Mouse (Mus musculus) liver, embryonic 14.5 days (tissue): ENCODE measurements around the gene Crxos. TPM values are rescaled to one million over a fixed set of nuclear protein-coding genes. Genes with fewer than 3 reads are reported as not detected.

Source experiments
- ATAC-seq: fragments of 200-750 bp; cut with Nextera tagmentation; 2 replicates; pipeline ENCODE4 v1.8.0; 2017; ENCODE audit warnings: moderate number of reproducible peaks, mild to moderate bottlenecking, moderate library complexity; ENCODE audit not compliant: insufficient read depth
- DNase-seq, 3 experiments: peaks; one replicate each; pipeline ENCODE4 v3.0.0-alpha.2; 2012 to 2013; ENCODE audit warnings: low read depth in 3 of 3, low spot score in 3 of 3
- H3K27ac ChIP-seq: fragments of 300-500 bp; sonication (generic); 2 replicates; pipeline ENCODE4 v1.5.1; 2014; ENCODE audit warnings: moderate library complexity, mild to moderate bottlenecking, control low read depth, inconsistent platforms
- H3K27me3 ChIP-seq: fragments of 300-500 bp; sonication (generic); 2 replicates; pipeline ENCODE4 v1.6.1; 2014; ENCODE audit warnings: mild to moderate bottlenecking, low read length, moderate library complexity; ENCODE audit not compliant: control insufficient read depth, insufficient read depth
- H3K36me3 ChIP-seq: fragments of 300-500 bp; sonication (generic); replicated peaks from 2 replicates; pipeline ENCODE4 v1.6.1; 2014; ENCODE audit warnings: low read depth; ENCODE audit not compliant: control insufficient read depth, insufficient read depth
- H3K4me1 ChIP-seq, 2 experiments: fragments of 200-500 bp in 1 of 2; fragments of 300-500 bp in 1 of 2; sonication (generic) in 1 of 2; replicated peaks; 2 replicates each; pipeline ENCODE4 v1.6.1; 2012 to 2014; ENCODE audit warnings: antibody characterized with exemption in 1 of 2, inconsistent platforms in 1 of 2, low read length in 1 of 2; ENCODE audit not compliant: control insufficient read depth in 2 of 2, insufficient read depth in 2 of 2
- H3K4me2 ChIP-seq: fragments of 300-500 bp; sonication (generic); 2 replicates; pipeline ENCODE4 v1.6.1; 2014; ENCODE audit warnings: low read depth, mild to moderate bottlenecking, control low read depth, moderate library complexity
- H3K4me3 ChIP-seq, 2 experiments: fragments of 200-500 bp in 1 of 2; fragments of 300-500 bp in 1 of 2; sonication (generic) in 1 of 2; 2 replicates each; pipeline ENCODE4 v1.5.1; 2012 to 2014; ENCODE audit warnings: low read depth in 2 of 2, low read length in 2 of 2, mild to moderate bottlenecking in 2 of 2, control low read depth in 1 of 2, inconsistent platforms in 1 of 2, moderate library complexity in 1 of 2; ENCODE audit not compliant: insufficient read depth in 1 of 2
- H3K9ac ChIP-seq: fragments of 300-500 bp; sonication (generic); replicated peaks from 2 replicates; pipeline ENCODE4 v1.6.1; 2014; ENCODE audit warnings: mild to moderate bottlenecking, control low read depth, moderate library complexity
- H3K9me3 ChIP-seq: fragments of 300-500 bp; sonication (generic); 2 replicates; pipeline ENCODE4 v1.6.1; 2016; ENCODE audit warnings: low read length, mixed read lengths; ENCODE audit not compliant: control insufficient read depth
- CTCF ChIP-seq: IDR thresholded peaks from 2 replicates; pipeline ENCODE4 v1.5.1; 2016; ENCODE audit warnings: antibody characterized with exemption, low read depth, control low read depth
- EP300 ChIP-seq: IDR thresholded peaks from 2 replicates; pipeline ENCODE4 v1.6.1; 2016; ENCODE audit warnings: antibody characterized with exemption, low read depth
- WGBS: fragments of 180-500 bp; shearing (Covaris S2); extraction: QIAGEN DNeasy Blood & Tissue Kit; methylation state at CpG from one replicate; pipeline ENCODE4 v1.1.7; 2014; ENCODE audit not compliant: insufficient replicate concordance; 5-methylcytosine and 5-hydroxymethylcytosine counted together
- polyA plus RNA-seq, 2 experiments: library from polyadenylated mRNA; depleted of rRNA in 1 of 2; stranded (reverse) in 1 of 2; unstranded in 1 of 2; fragments of >200 nt; fragmentation: Nextera tagmentation in 1 of 2; extraction: Ambion mirVana in 1 of 2; gene quantifications; 2 replicates each; pipeline versions ENCODE4 v1.2.1 to v1.2.3; 2012 to 2014

Crxos gene
- polyA plus RNA-seq, 2 experiments = not detected

- no peaks in the 10 kb centered on the region for H3K36me3 ChIP-seq
- no peaks in the 10 kb centered on the region for H3K27me3 ChIP-seq
- no peak overlapping the region for H3K9ac ChIP-seq
- TF ChIP-seq EP300 (no peak), CTCF (no peak)
- H3K4me3 ChIP-seq = no peak overlapping the region
- H3K4me2 ChIP-seq = no peak overlapping the region
- ATAC-seq (no peak), DNase-seq (no peak)
- H3K27ac ChIP-seq = no peak overlapping the region
- no peaks in the 10 kb centered on the region for H3K9me3 ChIP-seq
- 65% methylated on average over 7 of the region's 7 CpGs for WGBS
- no peaks in the 10 kb centered on the region for H3K4me1 ChIP-seq
These were observed 23.4 kb downstream of the Crxos start for GRCm38 (mm10) chr7:15905861-15906260.

- Histone ChIP-seq H3K9ac (no peak overlapping the region), H3K4me1 (no peaks in the 10 kb centered on the region), H3K4me2 (no peak overlapping the region), H3K36me3 (no peaks in the 10 kb centered on the region), H3K4me3 (no peak overlapping the region), H3K27me3 (no peaks in the 10 kb centered on the region), H3K27ac (no peak overlapping the region), H3K9me3 (no peaks in the 10 kb centered on the region)
- DNase-seq (no peak), ATAC-seq (no peak)
- TF ChIP-seq EP300 (no peak), CTCF (no peak)
- 50% methylated on average over 1 of the region's 1 CpGs for WGBS
These were observed 24.2 kb downstream of the Crxos start for GRCm38 (mm10) chr7:15906602-15907001.

DNA sequence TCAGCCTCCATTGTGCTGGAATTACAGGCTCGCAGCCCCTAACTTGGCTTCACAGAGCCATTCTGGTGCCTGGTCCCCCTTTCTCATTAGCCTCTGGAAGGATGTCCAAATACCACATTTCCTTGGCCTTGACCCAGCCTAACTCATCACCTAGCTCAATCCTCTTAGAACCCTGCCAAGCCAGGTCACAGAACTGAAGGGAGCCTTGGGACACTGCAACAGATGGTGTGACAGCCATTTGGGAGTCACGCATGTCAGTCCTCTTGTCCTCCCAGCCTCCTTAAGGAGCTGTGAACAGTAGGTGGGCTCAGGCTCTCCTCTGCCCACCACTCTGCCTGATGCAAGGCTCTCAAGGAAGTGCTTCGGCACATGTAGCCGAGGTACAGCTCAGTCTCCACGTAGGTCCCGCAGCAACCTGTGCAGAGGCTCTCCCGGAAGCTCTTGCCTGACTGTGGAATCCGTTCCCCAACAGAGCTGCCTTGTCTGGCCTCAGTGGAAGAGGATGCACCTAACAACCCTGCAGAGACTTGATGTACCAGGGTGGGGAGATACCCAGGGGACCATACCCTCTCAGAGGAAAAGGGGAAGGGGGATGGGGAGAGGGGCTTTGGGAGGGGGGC lies 25.7 kb downstream of the Crxos start:
- TF ChIP-seq CTCF (no peak), EP300 (no peak)
- Histone ChIP-seq H3K27ac (no peak overlapping the region), H3K36me3 (no peaks in the 10 kb centered on the region), H3K9me3 (no peaks in the 10 kb centered on the region), H3K27me3 (no peaks in the 10 kb centered on the region), H3K4me1 (no peaks in the 10 kb centered on the region), H3K4me2 (no peak overlapping the region), H3K9ac (no peak overlapping the region), H3K4me3 (no peak overlapping the region)
- ATAC-seq (no peak), DNase-seq (no peak)
- 61% methylated on average over 8 of the region's 8 CpGs for WGBS

DNA sequence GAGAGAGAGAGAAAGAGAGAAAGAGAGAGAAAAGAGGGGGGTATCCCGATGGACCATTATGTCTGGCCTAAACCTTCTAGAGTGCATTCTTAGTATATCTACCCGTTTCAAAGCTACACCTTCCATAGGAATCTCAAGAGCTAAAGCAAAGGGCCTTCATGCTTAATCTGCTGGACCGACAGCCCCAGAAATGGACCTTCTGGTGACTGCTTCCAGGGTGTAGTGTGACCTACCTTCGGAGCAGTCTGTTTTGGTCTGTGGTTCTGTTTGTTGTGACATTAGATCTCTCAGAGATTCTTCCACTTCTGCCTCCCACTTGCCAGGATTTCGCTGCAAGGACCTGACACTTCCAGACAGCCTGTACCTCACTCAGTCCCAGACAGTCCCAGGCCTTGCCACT lies 28.1 kb downstream of the Crxos start:
- Histone ChIP-seq H3K9ac (no peak overlapping the region), H3K27ac (no peak overlapping the region), H3K36me3 (no peaks in the 10 kb centered on the region), H3K27me3 (no peaks in the 10 kb centered on the region), H3K4me2 (no peak overlapping the region), H3K4me1 (no peaks in the 10 kb centered on the region), H3K4me3 (no peak overlapping the region), H3K9me3 (no peaks in the 10 kb centered on the region)
- ATAC-seq (no peak), DNase-seq (no peak)
- TF ChIP-seq EP300 (no peak), CTCF (no peak)
- WGBS = 68% methylated on average over 5 of the region's 5 CpGs

GRCm38 (mm10) chr7:15912183-15912582 lies 29.8 kb downstream of the Crxos start:
- WGBS = 1% methylated on average over 4 of the region's 4 CpGs
- no peaks in the 10 kb centered on the region for H3K4me1 ChIP-seq
- H3K27me3 ChIP-seq = no peaks in the 10 kb centered on the region
- H3K9ac ChIP-seq = no peak overlapping the region
- ATAC-seq = no peak
- H3K9me3 ChIP-seq = no peaks in the 10 kb centered on the region
- peak; percentile 39 to 58 (median 45) for DNase-seq
- TF ChIP-seq EP300 (no peak), CTCF (peak; percentile 92)
- H3K4me3 ChIP-seq = no peak overlapping the region
- no peaks in the 10 kb centered on the region for H3K36me3 ChIP-seq
- no peak overlapping the region for H3K4me2 ChIP-seq
- no peak overlapping the region for H3K27ac ChIP-seq
